Mouse (Mus musculus) testis, postnatal 10 days (tissue): ENCODE data around the gene Qtrt1.

Experiments used
- DNase-seq: peaks from one replicate; pipeline ENCODE4 v3.0.0; 2021; ENCODE audit warnings: low spot score

The Qtrt1 gene

GRCm38 (mm10) chr9:21411669-21412550 lies at the start of gene Qtrt1:
Gene Qtrt1 (plus strand): TSS chr9:21411837.
- peak; percentile 82 for DNase-seq

- DNase-seq = peak; percentile 84
Measured at GRCm38 (mm10) chr9:21366541-21367220, 45.0 kb upstream of the Qtrt1 start.

- DNase-seq = peak; percentile 100
Measured at GRCm38 (mm10) chr9:21367357-21368111, 44.1 kb upstream of the Qtrt1 start, which contains the start of gene Ilf3. Gene Ilf3 (plus strand): TSS chr9:21367871.

- peak; percentile 88 for DNase-seq
Measured at GRCm38 (mm10) chr9:21368131-21368584, 43.5 kb upstream of the Qtrt1 start.

GRCm38 (mm10) chr9:21369080-21369479 lies 42.6 kb upstream of the Qtrt1 start:
- DNase-seq = no peak

- no peak for DNase-seq
Measured at GRCm38 (mm10) chr9:21370876-21371275, 40.8 kb upstream of the Qtrt1 start.

GRCm38 (mm10) chr9:21372508-21372907 lies 39.1 kb upstream of the Qtrt1 start:
- no peak for DNase-seq

- no peak for DNase-seq
Measured at GRCm38 (mm10) chr9:21379195-21379594, 32.4 kb upstream of the Qtrt1 start.

- DNase-seq = no peak
Measured at GRCm38 (mm10) chr9:21380868-21381267, 30.8 kb upstream of the Qtrt1 start.

- no peak for DNase-seq
Measured at GRCm38 (mm10) chr9:21383966-21384365, 27.7 kb upstream of the Qtrt1 start.

GRCm38 (mm10) chr9:21392646-21393175 lies 18.9 kb upstream of the Qtrt1 start:
- no peak for DNase-seq

GRCm38 (mm10) chr9:21395692-21396091 lies 15.9 kb upstream of the Qtrt1 start:
- no peak for DNase-seq

GRCm38 (mm10) chr9:21397170-21397569 lies 14.5 kb upstream of the Qtrt1 start:
- no peak for DNase-seq

GRCm38 (mm10) chr9:21401042-21401441 lies 10.6 kb upstream of the Qtrt1 start:
- no peak for DNase-seq

GRCm38 (mm10) chr9:21402764-21403253 lies 8.8 kb upstream of the Qtrt1 start:
- DNase-seq = no peak

- no peak for DNase-seq
Measured at GRCm38 (mm10) chr9:21403745-21404144, 7.9 kb upstream of the Qtrt1 start.

GRCm38 (mm10) chr9:21405525-21405924 lies 6.1 kb upstream of the Qtrt1 start:
- DNase-seq = no peak

GRCm38 (mm10) chr9:21407951-21408350 lies 3.7 kb upstream of the Qtrt1 start:
- peak; percentile 69 for DNase-seq

- DNase-seq = no peak
Measured at GRCm38 (mm10) chr9:21408624-21409023, 3.0 kb upstream of the Qtrt1 start.

- DNase-seq = peak; percentile 89
Measured at GRCm38 (mm10) chr9:21409592-21410317, 1.9 kb upstream of the Qtrt1 start.

GRCm38 (mm10) chr9:21417866-21418265 lies 6.2 kb downstream of the Qtrt1 start:
- no peak for DNase-seq
